Mouse (Mus musculus): ENCODE measurements around the gene Nyx.
A peak's percentile ranks its signal among the peaks of the same experiment; 100 is the strongest.
"Not testable (repeated sequence)": the region's sequence is repeated elsewhere in the genome, so short reads cannot be mapped to it uniquely, and the experiment has no call there.

Gene Nyx

DNA sequence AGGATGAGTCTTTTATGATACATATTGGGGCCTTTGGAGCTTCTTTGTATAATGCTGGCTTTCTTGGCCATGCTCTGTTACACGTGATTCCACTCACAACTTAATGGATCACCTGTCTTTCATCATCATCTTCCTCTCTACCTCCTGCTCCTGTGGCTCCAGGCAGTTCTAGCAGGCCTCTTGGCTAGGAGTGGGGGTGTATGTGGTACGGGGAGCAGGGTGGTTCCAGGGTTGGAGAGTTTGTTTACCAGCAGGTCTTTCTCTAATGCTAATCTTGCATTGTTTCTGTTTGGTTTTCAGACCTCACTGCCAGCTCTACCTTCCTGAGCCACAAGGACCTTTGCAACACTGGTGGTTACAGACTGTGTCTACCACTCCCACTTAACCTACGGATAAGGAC lies at the start of gene Nyx:
TSS of gene Nyx (plus strand) at position 301 of the 400 bp plus-strand sequence.
- DNase-seq (ENCODE audit: low read depth): no peak

GRCm38 (mm10) chrX:13422047-13422446 lies 43.9 kb upstream of the Nyx start:
- peak; percentile 2 for DNase-seq (ENCODE audit: low read depth)

DNA sequence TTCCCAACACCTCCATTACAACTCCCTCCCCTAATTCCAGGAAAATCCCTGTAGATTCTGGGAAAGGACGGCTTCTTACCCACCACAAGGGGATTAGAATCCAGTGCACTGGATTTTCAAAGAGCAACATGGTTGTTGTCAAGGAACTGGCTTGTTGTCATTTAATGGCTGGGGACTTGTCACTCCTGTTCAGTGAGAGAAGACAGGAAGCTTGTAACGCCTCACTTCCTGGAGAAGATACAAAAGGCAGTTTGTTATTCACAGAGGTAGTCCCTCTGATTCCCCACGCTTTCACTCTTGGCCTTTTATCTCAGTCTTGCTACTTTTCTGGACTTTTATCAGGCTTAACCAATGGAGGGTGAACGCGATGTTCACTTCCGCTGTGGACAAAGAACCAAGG lies 34.5 kb upstream of the Nyx start:
- no peak for DNase-seq (ENCODE audit: low read depth)

DNA sequence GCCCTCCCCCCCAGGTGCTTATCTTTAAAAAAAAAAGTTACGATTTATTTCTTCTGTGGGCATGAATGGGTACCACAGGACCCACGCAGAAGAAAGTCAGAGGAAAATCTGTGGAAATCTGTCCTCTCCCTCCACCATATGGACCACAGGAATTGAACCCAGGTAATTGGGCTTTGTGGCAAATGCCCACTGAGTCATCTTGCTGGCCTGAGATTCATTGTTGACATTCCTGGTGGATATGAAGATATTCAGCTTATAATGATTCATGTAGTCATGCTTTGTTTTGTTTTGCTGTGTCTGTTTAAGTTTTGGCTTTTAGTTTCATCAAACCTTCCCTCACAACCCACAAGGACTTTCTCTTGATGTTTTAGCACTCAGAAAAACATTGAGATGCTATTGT lies 29.9 kb upstream of the Nyx start:
- DNase-seq (ENCODE audit: low read depth): not testable (repeated sequence)

DNA sequence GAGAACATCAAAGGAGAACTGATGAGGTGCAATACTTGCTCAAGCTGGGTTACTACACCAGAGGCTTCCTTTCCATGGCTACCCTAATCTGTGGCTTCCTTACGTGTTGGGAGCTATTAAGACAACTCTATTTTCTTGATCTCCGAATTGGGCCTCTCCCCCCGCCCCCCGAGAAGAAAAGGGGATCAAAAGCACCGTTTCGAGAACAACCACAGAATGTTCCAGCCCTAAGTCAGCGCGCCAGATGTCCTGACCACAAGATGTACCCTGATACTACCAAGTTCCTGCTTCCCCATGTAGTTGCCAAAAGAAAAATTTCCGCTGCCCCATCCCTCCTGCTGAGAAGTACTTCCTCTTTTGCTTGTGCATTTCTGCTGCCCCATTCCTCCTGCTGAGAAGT lies 9.4 kb upstream of the Nyx start:
- not testable (repeated sequence) for DNase-seq (ENCODE audit: low read depth)

DNA sequence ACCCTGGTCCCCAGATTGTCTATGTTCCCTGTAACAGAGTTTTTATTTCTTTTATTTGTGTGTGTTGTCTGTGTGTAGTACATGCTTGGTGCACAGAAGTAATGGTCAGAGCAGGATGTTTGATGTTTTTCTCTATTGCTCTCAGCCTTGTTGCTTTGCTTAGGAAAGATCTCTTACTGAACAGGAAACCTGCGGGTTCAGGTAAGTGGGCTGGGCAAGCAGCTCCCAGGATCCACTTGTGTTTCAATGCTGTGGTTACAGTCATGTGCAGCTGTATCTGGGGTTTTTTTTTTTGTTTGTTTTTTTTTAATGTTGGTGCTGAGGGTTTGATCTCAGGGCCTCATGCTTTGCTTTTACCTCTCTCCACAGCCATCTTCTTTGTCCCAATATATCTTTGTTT lies 7.1 kb upstream of the Nyx start:
- no peak for DNase-seq (ENCODE audit: low read depth)

DNA sequence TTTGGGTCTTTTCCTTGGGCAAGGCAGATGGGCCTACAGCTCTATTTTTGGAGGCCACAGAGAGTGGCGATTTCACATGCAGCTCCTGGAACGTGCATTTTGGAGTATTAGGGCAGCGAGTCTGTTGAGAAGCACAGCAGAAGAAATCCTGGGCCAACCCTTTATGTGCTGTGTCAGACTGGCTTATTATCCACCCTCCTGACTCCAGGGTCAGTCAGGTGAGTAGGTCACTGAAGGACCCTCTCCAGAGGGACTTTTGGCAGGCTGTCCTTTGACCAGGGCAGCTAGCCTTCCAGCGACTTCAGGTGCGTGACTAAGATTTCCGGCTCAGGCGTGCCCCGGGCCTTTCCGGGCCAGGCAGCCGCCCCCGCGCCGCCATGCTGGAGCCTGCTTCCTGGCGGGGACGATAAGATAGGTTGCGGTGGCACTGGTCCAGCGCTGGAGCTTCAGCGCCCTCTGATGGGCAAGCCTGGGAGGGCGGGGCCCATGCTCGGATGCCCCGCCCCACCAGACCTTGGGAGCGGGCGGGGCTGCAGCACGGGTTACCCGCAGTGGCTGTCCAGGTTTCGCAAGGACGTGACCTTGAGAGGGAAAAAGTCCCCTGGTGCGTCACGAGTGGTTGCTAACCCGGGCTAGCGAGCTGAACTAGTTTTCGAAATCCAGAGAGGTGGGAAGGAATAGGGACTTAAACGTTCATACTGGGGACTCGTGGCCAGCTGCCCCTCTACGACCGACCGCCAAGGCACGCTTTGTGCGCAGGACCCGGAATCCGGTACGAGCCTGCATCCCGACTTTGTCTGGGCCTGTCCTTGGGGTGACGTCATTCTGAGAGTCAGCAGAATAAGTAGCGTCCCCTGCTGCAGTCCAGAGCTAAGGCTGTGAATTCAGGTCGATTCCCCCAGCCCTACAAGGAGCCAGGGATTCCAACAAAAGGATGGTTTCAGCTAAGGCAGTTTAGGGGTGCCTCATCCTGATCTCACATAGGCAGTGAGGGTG lies 4.3 kb upstream of the Nyx start:
- peak; percentile 91 for DNase-seq (ENCODE audit: low read depth)

DNA sequence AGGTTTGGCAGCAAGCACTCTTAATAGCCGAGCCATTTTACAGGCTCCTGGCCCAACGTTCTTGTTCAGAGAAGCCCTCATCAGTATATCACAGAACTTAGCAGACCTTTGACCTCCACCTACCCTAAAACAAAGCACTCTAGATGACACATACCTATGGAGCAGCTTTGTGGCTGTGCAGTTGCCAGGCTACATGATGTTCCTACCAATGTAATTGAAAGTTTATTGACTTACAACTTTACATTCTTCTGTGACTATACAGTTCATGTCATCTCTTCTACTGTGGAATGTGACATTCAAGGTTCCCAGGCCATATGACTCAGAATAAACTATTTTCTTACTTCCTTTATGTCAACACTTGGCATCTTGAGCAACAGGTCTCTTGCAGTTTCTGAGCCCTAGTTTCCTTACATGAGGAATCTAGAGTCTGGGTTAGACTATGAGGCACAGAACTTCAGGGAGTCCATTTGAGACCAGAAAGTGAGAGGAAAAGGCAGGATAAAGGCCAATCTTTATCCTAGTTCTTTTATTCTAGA lies 2.9 kb upstream of the Nyx start:
- DNase-seq (ENCODE audit: low read depth): peak; percentile 70

GRCm38 (mm10) chrX:13466681-13467080 lies 771 bp downstream of the Nyx start:
- DNase-seq (ENCODE audit: low read depth): no peak

- DNase-seq (ENCODE audit: low read depth): no peak
Observed at GRCm38 (mm10) chrX:13467121-13467571, 1.2 kb downstream of the Nyx start.

DNA sequence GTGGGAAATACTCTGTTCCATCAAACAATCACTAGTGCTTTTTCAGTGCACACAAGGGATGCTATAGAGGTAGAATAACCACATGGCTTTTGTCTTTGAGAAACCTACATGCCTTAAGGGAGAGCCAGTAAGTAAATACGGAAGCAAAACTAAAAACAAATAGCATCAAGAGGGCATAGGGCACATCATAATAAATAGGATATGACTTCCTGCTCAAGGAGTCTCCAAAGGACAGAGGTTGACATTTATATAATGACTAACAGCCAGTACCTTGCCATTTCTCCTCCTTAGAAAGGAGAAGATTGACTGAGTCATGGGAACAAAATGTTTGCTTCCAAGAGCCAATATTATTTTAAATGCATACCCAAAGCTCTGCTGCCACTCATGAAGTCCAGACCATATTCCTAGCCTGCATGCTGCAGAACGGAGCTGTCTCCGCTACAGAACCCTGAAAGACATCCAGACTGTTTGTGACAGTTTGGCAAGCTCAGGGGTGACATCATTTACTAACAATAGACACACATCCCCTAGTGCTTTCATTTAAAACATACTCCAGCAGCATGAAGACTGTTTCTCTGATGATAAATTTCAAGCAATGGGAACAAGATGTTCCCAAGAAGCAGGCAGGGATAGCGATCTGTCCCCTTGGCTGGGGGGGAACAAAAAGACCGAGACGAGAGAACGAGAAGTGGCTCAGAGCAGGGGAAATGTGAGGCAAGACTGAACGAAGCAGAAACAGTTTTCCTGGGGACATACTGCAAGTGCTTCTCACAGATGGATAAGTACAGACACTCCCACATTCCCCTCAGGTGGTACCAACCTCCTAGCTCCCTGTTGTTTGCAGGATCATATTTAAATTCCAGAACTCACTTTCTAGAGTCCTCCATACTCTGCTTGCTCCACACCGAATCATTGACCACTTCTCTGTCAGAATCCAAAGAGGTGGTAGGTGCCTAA lies 3.5 kb downstream of the Nyx start:
- DNase-seq (ENCODE audit: low read depth): no peak

GRCm38 (mm10) chrX:13471925-13472324 lies 6.0 kb downstream of the Nyx start:
- DNase-seq (ENCODE audit: low read depth): no peak

DNA sequence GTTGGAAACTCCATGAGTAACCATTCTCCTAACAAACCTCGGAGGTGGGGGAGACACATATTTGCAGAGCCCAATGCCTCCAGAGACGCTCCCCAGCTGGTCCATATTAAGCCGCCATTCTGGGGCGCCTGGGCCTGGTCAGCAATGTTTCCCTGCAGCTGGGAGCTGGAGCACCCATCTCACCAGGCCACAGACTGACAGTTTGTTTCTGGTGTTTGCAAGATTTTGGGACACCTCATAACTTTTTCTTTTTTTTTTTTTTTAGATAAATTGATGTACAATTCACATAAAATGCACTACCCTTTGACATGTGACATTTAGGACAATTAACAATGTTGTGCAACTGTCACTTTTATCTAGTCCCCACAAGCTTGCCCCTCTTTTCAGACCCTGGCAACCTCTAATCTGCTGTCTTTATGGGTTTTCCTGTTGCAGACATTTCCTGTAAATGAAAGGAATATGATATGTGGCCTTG lies 6.9 kb downstream of the Nyx start:
- peak; percentile 74 for DNase-seq (ENCODE audit: low read depth)

DNA sequence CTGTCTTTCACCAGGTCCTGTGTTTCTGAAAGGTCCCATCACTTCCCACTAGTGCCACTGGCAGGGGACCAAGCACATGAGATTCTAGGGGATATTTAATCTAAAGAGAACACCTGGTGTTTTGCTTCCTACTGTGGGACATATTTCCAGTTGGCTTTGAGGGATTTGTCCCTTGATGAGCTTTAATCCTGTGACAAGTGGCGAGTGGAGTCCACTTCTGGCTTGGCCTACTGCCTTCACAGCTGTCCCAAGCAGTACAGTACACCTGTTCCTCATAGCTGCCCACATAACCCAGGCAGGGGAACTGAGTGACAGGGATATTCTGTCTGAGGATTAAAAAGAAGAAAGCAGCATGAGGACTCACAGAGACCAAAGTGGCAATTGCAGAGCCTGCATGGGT lies 9.5 kb downstream of the Nyx start:
- DNase-seq (ENCODE audit: low read depth): no peak

DNA sequence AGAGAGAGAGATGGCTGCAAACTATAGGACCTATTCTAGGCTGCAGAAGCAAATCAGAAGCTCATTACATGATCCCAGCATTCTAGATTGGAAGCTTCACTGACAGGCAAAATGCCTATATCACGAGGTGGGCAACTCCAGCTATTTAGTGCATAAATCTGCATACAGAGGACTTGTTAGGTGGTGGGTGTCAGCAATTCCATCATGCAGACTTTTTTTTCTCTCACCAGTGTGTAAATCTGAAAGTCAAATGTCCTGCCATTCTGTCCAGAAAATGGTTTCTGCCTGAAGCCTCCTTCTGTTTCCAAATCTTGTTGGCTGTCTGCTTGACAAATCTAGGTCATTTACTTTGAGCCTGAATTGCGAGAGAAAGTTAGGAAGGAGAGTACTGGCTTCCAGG lies 11.7 kb downstream of the Nyx start:
- no peak for DNase-seq (ENCODE audit: low read depth)

GRCm38 (mm10) chrX:13478298-13478697 lies 12.4 kb downstream of the Nyx start:
- DNase-seq (ENCODE audit: low read depth): no peak

- DNase-seq (ENCODE audit: low read depth): no peak
Observed at GRCm38 (mm10) chrX:13479570-13479969, 13.7 kb downstream of the Nyx start.

- no peak for DNase-seq (ENCODE audit: low read depth)
Observed at GRCm38 (mm10) chrX:13482576-13482975, 16.7 kb downstream of the Nyx start.

DNA sequence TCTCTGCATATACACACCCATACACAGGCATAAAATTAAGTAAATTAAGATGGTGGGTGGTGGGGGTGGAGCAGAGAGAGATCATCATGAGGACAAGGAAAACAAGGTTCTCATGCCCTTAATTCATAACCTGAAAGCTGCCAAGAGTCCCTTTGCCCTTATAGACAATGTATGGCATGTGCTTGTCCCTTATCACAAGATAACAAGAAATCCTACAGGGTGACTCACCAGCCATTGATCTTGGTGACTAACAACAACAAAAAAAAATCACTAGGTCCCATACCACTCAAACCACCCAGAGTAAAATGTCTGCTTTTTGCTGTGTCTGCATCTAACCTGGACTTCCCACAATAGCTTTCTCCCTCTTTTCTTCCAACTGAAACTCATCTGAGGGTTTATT lies 18.5 kb downstream of the Nyx start:
- DNase-seq (ENCODE audit: low read depth): no peak

DNA sequence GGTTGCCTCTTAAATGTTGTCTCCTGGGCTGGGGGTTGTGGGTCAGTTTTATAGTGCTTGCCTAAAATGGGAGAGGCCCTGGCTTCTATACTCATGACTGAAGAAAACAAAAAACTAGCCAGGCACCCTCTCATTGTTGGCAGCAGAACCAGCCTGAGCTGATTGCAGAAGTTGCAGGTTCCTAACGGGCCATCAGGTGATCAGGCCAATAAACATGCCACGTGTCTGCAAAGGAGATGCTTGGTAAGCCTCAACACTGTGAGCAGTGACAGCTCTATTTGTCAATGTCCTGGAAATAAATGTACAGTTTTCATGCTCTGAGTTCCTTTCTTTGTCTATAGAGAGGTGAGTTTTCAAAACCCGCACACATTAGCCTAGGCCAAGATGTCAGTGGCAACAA lies 23.1 kb downstream of the Nyx start:
- DNase-seq (ENCODE audit: low read depth): no peak

- no peak for DNase-seq (ENCODE audit: low read depth)
Observed at GRCm38 (mm10) chrX:13489761-13490160, 23.9 kb downstream of the Nyx start.

GRCm38 (mm10) chrX:13490941-13491340 lies 25.0 kb downstream of the Nyx start:
- no peak for DNase-seq (ENCODE audit: low read depth)

Measured in 416B (cell line).